Mouse (Mus musculus) hindlimb bud, embryonic 11.5 days (tissue): ENCODE measurements around the gene Ccdc151.

Source experiments
- DNase-seq: peaks from one replicate; pipeline ENCODE4 v3.0.0-alpha.2; 2012; ENCODE audit warnings: low read depth, low spot score; ENCODE audit errors: extremely low spot score

Gene Ccdc151

DNA sequence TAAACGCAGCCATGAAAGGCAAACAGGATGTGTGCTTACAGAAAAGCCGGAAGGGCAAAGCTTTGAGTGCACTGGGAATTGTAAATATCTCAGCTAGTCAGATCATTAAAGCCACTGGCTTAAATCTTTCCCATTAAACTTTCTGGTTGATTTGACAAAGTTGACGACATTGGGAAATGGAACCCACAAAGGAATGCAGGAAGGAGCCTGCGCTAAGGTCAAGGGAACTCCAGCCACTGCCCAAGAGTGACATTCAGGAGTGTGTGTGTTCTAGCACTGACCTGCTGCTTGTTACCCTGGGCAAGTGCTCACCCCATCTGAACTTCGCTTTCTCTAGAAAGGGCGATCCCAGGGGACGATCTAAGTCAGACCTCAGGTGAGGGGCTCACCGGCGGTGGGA is 42.3 kb downstream of the Ccdc151 start:
- DNase-seq, result no peak

- DNase-seq, result no peak
These were observed 43.2 kb downstream of the Ccdc151 start for GRCm38 (mm10) chr9:21959244-21959643.

DNA sequence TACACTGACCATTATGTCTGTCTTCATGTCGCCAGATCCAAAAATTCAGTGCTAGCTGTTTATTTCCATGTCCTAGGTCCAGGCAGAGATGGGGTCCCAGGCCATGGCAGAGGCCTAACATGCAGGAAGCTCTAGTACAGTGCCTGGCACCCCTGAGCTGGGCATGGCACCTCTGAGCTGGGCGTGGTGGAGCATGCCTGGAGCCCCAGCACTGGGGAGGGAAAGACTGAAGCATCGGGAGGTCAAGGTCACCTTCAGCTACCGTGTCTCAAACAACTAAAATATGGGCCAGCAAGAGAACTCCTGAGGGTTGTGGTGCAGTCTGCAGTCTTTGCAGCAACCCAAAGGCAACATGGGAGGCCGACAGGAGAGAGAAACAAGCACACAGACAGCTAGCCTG is 44.1 kb downstream of the Ccdc151 start:
- no peak for DNase-seq

DNA sequence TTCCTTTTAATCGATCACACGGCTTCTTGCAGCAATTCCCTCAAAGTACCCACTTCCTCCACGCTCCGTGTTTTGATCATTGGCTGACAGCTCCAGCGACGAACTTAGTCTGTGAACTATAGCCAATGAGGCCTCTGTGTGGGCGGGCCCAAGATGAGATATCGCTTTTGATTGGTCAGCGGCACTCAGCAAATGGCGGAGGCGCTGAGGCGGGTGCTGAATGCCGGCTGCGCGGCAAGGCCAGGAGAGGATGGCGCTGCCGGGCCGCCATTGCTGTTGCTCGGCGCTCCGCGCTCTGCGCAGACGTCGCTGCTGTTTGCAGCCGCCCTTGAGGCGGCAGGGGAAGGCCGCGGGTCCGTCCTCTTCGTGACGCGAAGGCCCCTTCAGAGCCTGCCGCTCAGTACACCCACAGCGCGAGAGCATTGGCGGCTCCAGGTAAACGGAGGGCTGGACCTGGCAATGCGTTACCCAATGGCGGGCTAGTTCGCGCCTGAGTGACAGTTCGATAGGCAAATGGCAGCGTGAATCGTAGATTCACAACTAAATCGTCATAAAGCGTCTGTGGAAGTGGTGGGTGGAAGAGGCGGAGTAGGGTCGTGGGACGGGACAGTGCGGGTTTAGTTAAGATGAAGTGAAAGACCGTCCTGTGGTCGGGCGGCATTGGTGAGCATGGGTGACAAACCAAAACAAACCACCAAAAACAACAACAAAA is 46.7 kb downstream of the Ccdc151 start, which contains the start of gene Swsap1:
Gene Swsap1 (plus strand): TSS at position 186 of the 712 bp plus-strand sequence.
- DNase-seq, result peak; percentile 94

DNA sequence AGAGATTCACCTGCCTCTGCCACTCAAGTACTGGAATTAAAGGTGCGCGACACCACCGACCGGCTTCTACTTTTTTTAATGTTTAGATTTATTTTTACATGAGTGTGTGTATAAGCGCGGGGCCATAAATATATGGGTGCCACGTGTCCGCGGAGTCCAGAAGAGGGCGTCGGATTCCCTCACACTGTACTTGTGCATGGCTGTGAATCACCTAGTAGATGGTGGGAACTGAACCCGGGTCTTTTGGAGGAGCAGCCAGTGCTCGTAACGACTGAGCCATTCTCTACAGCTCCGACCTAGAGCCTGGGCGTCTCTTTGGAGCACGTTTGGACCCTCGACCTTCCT is 47.2 kb downstream of the Ccdc151 start:
- no peak for DNase-seq

DNA sequence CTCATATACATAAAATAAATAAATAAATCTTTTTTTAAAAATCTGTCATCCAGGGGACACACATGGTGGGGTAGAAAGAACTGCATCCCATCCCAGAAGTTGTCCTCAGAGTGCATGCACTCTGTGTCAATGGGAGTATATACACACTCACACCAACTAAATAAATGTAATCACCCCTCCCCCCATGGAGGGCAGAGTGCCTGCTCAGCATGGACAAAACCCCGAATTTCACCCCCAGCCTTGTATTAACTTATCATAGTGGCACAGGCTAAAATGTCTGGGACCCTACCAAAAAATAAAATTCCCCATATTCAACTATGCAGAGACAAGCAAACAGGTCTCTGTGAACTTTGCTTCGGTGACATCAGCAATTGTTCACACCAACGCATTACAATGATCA is 47.8 kb downstream of the Ccdc151 start:
- DNase-seq, result no peak

DNA sequence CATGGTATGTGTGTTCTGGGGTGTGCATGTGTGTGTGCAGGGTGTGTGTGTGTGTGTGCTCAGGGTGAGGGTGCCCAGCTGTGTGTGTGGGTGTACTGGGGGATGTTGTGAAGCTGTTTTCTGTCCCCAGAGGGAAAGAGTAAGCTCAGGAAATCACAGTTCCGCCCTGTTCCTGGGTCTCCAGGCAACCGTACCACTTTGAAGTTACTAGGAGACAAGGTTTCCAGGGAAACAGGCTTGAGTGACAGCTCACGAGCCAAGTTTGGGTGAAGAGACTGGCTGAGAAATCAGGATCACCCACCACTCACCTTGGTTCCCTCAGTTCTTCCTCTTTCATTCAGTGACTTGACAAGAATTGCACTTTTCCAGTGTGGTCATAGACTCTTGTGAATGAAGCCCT is 48.8 kb downstream of the Ccdc151 start:
- no peak for DNase-seq

GRCm38 (mm10) chr9:21951977-21952376 is 50.5 kb downstream of the Ccdc151 start:
- no peak for DNase-seq

DNA sequence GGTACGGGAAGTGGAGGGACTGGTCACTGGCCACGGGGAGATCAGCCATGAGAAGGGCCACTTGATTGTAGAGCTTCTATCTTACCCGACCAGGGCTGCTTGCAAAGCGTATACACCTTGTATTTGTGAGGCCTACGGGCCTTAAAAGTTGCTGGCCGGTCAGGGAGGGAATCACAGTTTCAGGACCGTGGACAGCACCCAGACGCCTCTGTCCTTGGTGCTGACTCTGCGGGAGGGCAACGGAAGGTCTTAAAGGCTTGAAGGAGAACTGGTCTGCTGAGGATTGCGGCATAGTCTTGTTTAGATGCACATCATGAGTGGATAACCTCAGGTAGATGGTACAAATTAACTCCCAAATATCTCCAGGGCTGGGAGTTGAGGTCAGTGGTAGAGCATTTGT is 52.1 kb downstream of the Ccdc151 start:
- no peak for DNase-seq

- DNase-seq, result no peak
These were observed 53.6 kb downstream of the Ccdc151 start for GRCm38 (mm10) chr9:21948790-21949189.

- DNase-seq, result no peak
These were observed 54.3 kb downstream of the Ccdc151 start for GRCm38 (mm10) chr9:21948146-21948545.

DNA sequence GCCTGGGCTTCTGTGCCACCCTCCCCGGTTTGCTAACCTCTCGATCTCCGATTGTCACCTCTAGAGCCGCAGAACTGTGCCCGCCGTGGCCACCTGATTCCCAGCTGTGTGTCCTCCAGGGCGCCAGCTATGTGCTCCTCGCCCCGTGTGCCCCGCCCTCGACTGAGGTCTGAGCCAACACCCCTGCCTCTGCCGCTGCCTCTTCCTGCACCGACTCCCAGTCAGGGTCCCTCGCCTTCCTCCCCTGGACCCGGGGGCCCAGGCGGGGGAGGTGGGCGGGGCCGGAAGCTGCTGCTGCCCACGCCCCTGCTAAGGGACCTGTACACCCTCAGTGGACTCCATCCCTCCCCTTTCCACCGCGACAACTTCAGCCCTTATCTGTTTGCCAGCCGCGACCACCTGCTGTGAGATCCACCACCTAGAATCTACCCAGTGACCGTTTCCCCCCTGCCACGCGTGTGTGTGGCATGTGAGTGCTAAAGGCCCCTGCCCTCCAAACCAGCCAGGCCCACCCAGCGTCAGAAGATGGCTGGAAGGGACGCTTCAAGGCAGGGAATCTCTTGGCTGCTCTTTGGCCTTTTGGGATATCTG is 54.8 kb downstream of the Ccdc151 start:
- DNase-seq, result no peak

GRCm38 (mm10) chr9:21944267-21944666 is 58.2 kb downstream of the Ccdc151 start:
- DNase-seq, result no peak

DNA sequence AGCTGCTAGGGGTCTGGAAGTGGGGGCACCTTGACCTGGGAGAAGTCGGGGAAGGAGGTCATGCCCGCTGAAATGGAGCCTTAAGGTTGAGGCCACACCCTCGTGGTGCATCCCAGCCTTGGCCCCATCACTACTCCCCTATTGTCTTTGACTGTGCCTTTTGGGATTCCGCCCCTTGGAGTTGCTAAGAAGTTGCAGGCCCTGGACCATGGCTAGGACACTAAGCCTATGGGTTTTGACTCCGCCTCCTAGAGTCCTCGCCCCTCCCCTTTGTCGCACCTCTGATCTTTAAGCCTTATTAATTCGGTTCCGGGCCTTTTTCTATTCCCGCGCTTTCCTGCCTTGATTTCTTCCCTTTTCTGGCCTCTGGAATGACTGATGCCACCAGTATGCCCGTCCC is 58.8 kb downstream of the Ccdc151 start:
- DNase-seq, result no peak

DNA sequence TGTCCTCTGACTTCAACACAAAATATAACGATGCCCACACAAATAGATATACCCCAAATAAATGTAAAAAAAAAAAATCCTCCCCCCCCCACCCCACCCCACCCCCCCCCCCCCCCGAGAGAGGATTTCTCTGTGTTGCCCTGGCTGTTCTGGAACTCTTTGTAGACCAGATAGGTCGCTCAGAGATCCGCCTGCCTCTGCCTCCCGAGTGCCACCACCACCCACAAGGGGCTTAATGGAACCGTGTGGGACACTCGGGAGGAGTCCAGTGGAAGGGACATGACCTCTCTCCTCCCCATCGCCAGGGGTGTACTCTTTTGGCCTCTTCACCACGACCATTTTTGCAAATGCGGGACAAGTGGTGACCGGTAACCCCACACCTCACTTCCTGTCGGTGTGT is 59.4 kb downstream of the Ccdc151 start:
- no peak for DNase-seq
